Mouse (Mus musculus) cerebellum, adult 9-10 months (tissue): ENCODE results near the gene Prorsd1.

ENCODE experiments used
- DNase-seq: peaks from one replicate; pipeline ENCODE4 v3.0.0; 2022

Gene Prorsd1

GRCm38 (mm10) chr11:29503948-29504893 is 10.6 kb downstream of the Prorsd1 start:
- DNase-seq: no peak

- no peak for DNase-seq
Observed at GRCm38 (mm10) chr11:29496962-29497361, 17.9 kb downstream of the Prorsd1 start.

GRCm38 (mm10) chr11:29493135-29493534 is 21.7 kb downstream of the Prorsd1 start:
- no peak for DNase-seq

GRCm38 (mm10) chr11:29474676-29475075 is 40.2 kb downstream of the Prorsd1 start:
- no peak for DNase-seq
